Mouse (Mus musculus) intestine, embryonic 16.5 days (tissue): ENCODE results near the gene Nrap. TPM values are rescaled to one million over a fixed set of nuclear protein-coding genes. Genes with fewer than 3 reads are reported as not detected.

ENCODE experiments used
- ATAC-seq: fragments of 200-750 bp; cut with Nextera tagmentation; 2 replicates; pipeline ENCODE4 v1.8.0; 2017; ENCODE audit warnings: moderate TSS enrichment, moderate library complexity
- H3K27ac ChIP-seq: fragments of 300-500 bp; sonication (generic); 2 replicates; pipeline ENCODE4 v1.5.1; 2014; ENCODE audit warnings: mild to moderate bottlenecking, low read length
- H3K27me3 ChIP-seq: fragments of 300-500 bp; sonication (generic); replicated peaks from 2 replicates; pipeline ENCODE4 v1.6.1; 2014; ENCODE audit warnings: low read length, control low read depth, mixed read lengths; ENCODE audit not compliant: control insufficient read depth, insufficient read depth
- H3K36me3 ChIP-seq: fragments of 300-500 bp; sonication (generic); 2 replicates; pipeline ENCODE4 v1.6.1; 2014; ENCODE audit warnings: low read length, control low read depth; ENCODE audit not compliant: control insufficient read depth, insufficient read depth
- H3K4me1 ChIP-seq: fragments of 300-500 bp; sonication (generic); 2 replicates; pipeline ENCODE4 v1.6.1; 2014; ENCODE audit warnings: low read length, control low read depth, mixed read lengths; ENCODE audit not compliant: control insufficient read depth, insufficient read depth
- H3K4me2 ChIP-seq: fragments of 300-500 bp; sonication (generic); 2 replicates; pipeline ENCODE4 v1.6.1; 2014; ENCODE audit warnings: low read depth, low read length, control low read depth
- H3K4me3 ChIP-seq: fragments of 300-500 bp; sonication (generic); 2 replicates; pipeline ENCODE4 v1.5.1; 2014; ENCODE audit warnings: mild to moderate bottlenecking, low read length
- H3K9ac ChIP-seq: fragments of 300-500 bp; sonication (generic); 2 replicates; pipeline ENCODE4 v1.6.1; 2014; ENCODE audit warnings: low read depth, low read length
- H3K9me3 ChIP-seq: fragments of 300-500 bp; sonication (generic); 2 replicates; pipeline ENCODE4 v1.6.1; 2016; ENCODE audit warnings: low read length, control low read depth; ENCODE audit not compliant: control insufficient read depth
- WGBS: fragments of 180-500 bp; shearing (Covaris S2); extraction: QIAGEN DNeasy Blood & Tissue Kit; methylation state at CpG from one replicate; pipeline ENCODE4 v1.1.7; 2014; 5-methylcytosine and 5-hydroxymethylcytosine counted together
- polyA plus RNA-seq: library from polyadenylated mRNA; unstranded; fragments of >200 nt; fragmentation: Nextera tagmentation; extraction: Ambion mirVana; gene quantifications from 2 replicates; pipeline ENCODE4 v1.2.1, GENCODE M21; 2015

The Nrap gene
- polyA plus RNA-seq: 0.33 and 0.40 TPM in 2 replicates

GRCm38 (mm10) chr19:56389879-56390278, at the start of gene Nrap:
Nrap (minus strand) TSS chr19:56390037.
- H3K9ac ChIP-seq: 0 out of 2 replicates have a peak within 1 kb of the TSS, but pooled peaks have one; percentile 37
- no peak within 1 kb of the TSS for H3K4me3 ChIP-seq
- H3K4me2 ChIP-seq: no peak within 1 kb of the TSS
- H3K4me1 ChIP-seq: peaks cover 5% of the 10 kb centered on the region
- ATAC-seq: no peak
- H3K9me3 ChIP-seq: no peaks in the 10 kb centered on the region
- peak within 1 kb of the TSS; percentile 50 for H3K27ac ChIP-seq
- H3K36me3 ChIP-seq: no peaks in the 10 kb centered on the region
- 90% methylated on average over 11 of the region's 11 CpGs for WGBS
- H3K27me3 ChIP-seq: no peaks in the 10 kb centered on the region

- H3K9me3 ChIP-seq: no peaks in the 10 kb centered on the region
- ATAC-seq: peak; percentile 86
- no peaks in the 10 kb centered on the region for H3K27me3 ChIP-seq
- no peak overlapping the region for H3K27ac ChIP-seq
- no peak overlapping the region for H3K4me3 ChIP-seq
- 61% methylated on average over 6 of the region's 6 CpGs for WGBS
- H3K4me2 ChIP-seq: no peak overlapping the region
- peaks cover 11% of the 10 kb centered on the region; the same call in 1 of the 2 replicates for H3K4me1 ChIP-seq
- H3K9ac ChIP-seq: no peak overlapping the region
- H3K36me3 ChIP-seq: peaks cover 19% of the 10 kb centered on the region
Observed at GRCm38 (mm10) chr19:56439072-56439434, 49.2 kb upstream of the Nrap start.

GRCm38 (mm10) chr19:56438357-56439071, 48.7 kb upstream of the Nrap start:
- Histone ChIP-seq H3K4me1 (peaks cover 11% of the 10 kb centered on the region; the same call in 1 of the 2 replicates), H3K27ac (peak overlapping the region; percentile 58), H3K4me2 (no peak overlapping the region), H3K9ac (no peak overlapping the region), H3K36me3 (peaks cover 24% of the 10 kb centered on the region), H3K27me3 (no peaks in the 10 kb centered on the region), H3K9me3 (no peaks in the 10 kb centered on the region), H3K4me3 (no peak overlapping the region)
- 57% methylated on average over 7 of the region's 7 CpGs for WGBS
- peak; percentile 35; the same call in 1 of the 2 replicates for ATAC-seq

- Histone ChIP-seq H3K4me3 (no peak overlapping the region), H3K9ac (no peak overlapping the region), H3K36me3 (peaks cover 25% of the 10 kb centered on the region), H3K4me1 (peaks cover 11% of the 10 kb centered on the region; the same call in 1 of the 2 replicates), H3K27ac (no peak overlapping the region), H3K27me3 (no peaks in the 10 kb centered on the region), H3K9me3 (no peaks in the 10 kb centered on the region), H3K4me2 (no peak overlapping the region)
- ATAC-seq: no peak
- WGBS: 84% methylated on average over 13 of the region's 13 CpGs
Observed at GRCm38 (mm10) chr19:56436380-56436779, 46.5 kb upstream of the Nrap start.

- H3K4me2 ChIP-seq: no peak overlapping the region
- H3K36me3 ChIP-seq: peaks cover 20% of the 10 kb centered on the region
- peaks cover 5% of the 10 kb centered on the region; the same call in 1 of the 2 replicates for H3K4me1 ChIP-seq
- no peak overlapping the region for H3K9ac ChIP-seq
- H3K9me3 ChIP-seq: no peaks in the 10 kb centered on the region
- no peak overlapping the region for H3K27ac ChIP-seq
- ATAC-seq: no peak
- H3K4me3 ChIP-seq: no peak overlapping the region
- WGBS: 93% methylated on average over 7 of the region's 7 CpGs
- H3K27me3 ChIP-seq: no peaks in the 10 kb centered on the region
Observed at GRCm38 (mm10) chr19:56433581-56433980, 43.7 kb upstream of the Nrap start.

- no peak overlapping the region for H3K27ac ChIP-seq
- peaks cover 20% of the 10 kb centered on the region for H3K36me3 ChIP-seq
- H3K27me3 ChIP-seq: no peaks in the 10 kb centered on the region
- no peak overlapping the region for H3K4me3 ChIP-seq
- no peaks in the 10 kb centered on the region for H3K4me1 ChIP-seq
- WGBS: 63% methylated on average over 10 of the region's 10 CpGs
- no peak overlapping the region for H3K9ac ChIP-seq
- no peaks in the 10 kb centered on the region for H3K9me3 ChIP-seq
- ATAC-seq: no peak
- H3K4me2 ChIP-seq: no peak overlapping the region
Observed at GRCm38 (mm10) chr19:56432706-56433105, 42.9 kb upstream of the Nrap start.

- H3K36me3 ChIP-seq: peaks cover 9% of the 10 kb centered on the region; the same call in 1 of the 2 replicates
- ATAC-seq: no peak
Observed at GRCm38 (mm10) chr19:56430369-56430768, 40.5 kb upstream of the Nrap start.

GRCm38 (mm10) chr19:56425492-56425891, 35.7 kb upstream of the Nrap start:
- peaks cover 21% of the 10 kb centered on the region for H3K4me1 ChIP-seq
- H3K36me3 ChIP-seq: no peaks in the 10 kb centered on the region
- no peak for ATAC-seq
- H3K27me3 ChIP-seq: no peaks in the 10 kb centered on the region
- 43% methylated on average over 9 of the region's 9 CpGs for WGBS
- no peaks in the 10 kb centered on the region for H3K9me3 ChIP-seq
- H3K27ac ChIP-seq: peak overlapping the region; percentile 80
- H3K4me2 ChIP-seq: no peak overlapping the region
- no peak overlapping the region for H3K4me3 ChIP-seq
- 0 out of 2 replicates have a peak overlapping the region, but pooled peaks have one; percentile 37 for H3K9ac ChIP-seq

More at GRCm38 (mm10) chr19:56430369-56430768, 40.5 kb upstream of the Nrap start:
- Histone ChIP-seq H3K9me3 (no peaks in the 10 kb centered on the region), H3K4me3 (no peak overlapping the region), H3K27me3 (no peaks in the 10 kb centered on the region), H3K9ac (no peak overlapping the region), H3K4me1 (peaks cover 7% of the 10 kb centered on the region; the same call in 1 of the 2 replicates), H3K4me2 (no peak overlapping the region), H3K27ac (no peak overlapping the region)
- WGBS: 63% methylated on average over 8 of the region's 8 CpGs

GRCm38 (mm10) chr19:56424606-56425395, 35.0 kb upstream of the Nrap start:
- no peak overlapping the region for H3K4me2 ChIP-seq
- peaks cover 21% of the 10 kb centered on the region for H3K4me1 ChIP-seq
- no peak overlapping the region; the same call in 1 of the 2 replicates for H3K27ac ChIP-seq
- no peaks in the 10 kb centered on the region for H3K9me3 ChIP-seq
- WGBS: 61% methylated on average over 17 of the region's 17 CpGs
- H3K27me3 ChIP-seq: no peaks in the 10 kb centered on the region
- no peaks in the 10 kb centered on the region for H3K36me3 ChIP-seq
- ATAC-seq: no peak
- no peak overlapping the region for H3K4me3 ChIP-seq
- no peak overlapping the region for H3K9ac ChIP-seq
